ENCODE assay signal across 9 mouse cellular contexts in genomic region chr6:29494101-29494500, GRCm38 (mm10). TPM values are rescaled to one million over a fixed set of nuclear protein-coding genes. Genes with fewer than 3 reads are reported as not detected.
DNase-seq lines count a peak whose midpoint lies in the region.
"Had no signal": no experiment of that assay in that cellular context is flagged by ENCODE, and none has a peak within 500 bp of the region (broad histone marks: within the 10 kb centered on the region; RNA-seq: fewer than 3 reads in every experiment).

No protein-coding gene starts in this region.

- intact Hi-C loops in heart, postnatal 10 days (cut with DNase I): no loop called here
- intact Hi-C loops in heart, postnatal 25 days (cut with DNase I): no loop called here

- DNase-seq in heart, postnatal 10 days: peak; percentile 17 to 35
- DNase-seq in heart, postnatal 25 days (ENCODE audit: low spot score): no peak
- DNase-seq in lung, postnatal 36 days: peak; percentile 14
- no peak for DNase-seq in lung, postnatal 25 days (ENCODE audit: low spot score)
- peak; percentile 75 for DNase-seq in adrenal gland, postnatal 14 days
- peak; percentile 54 to 75 for DNase-seq in kidney, postnatal 36 days
- DNase-seq in layer of hippocampus, postnatal 25 days (ENCODE audit: extremely low spot score in 1 of 2, low spot score in 1 of 2): no peak
- no peak for DNase-seq in left cerebral cortex, adult 9 months (ENCODE audit: low spot score in 2 of 2)

RNA-seq across cellular contexts. Expression of gene Kcp, which starts 13.7 kb away (rescaled TPM):
- total RNA-seq in heart, postnatal 10 days (2021): 10 to 100 TPM; 18.9 to 19.9 TPM
- total RNA-seq in heart, postnatal 25 days (2021): 1 to 10 TPM; 4.4 to 4.6 TPM
- 6.1 and 7.1 TPM in 2 replicates for total RNA-seq in adrenal gland, postnatal 14 days (2021)
- total RNA-seq in layer of hippocampus, postnatal 25 days (2021): 1 to 10 TPM; 2.1 to 3.0 TPM
- total RNA-seq: common myeloid progenitor, adult 5-6 weeks had no signal

RNA-seq across cellular contexts. Expression of gene Atp6v1fnb, which starts 22.9 kb away (rescaled TPM):
- total RNA-seq in heart, postnatal 10 days (2021): not detected
- not detected for total RNA-seq in heart, postnatal 25 days (2021)
- total RNA-seq in adrenal gland, postnatal 14 days (2021): not detected in 2 replicates
- total RNA-seq in layer of hippocampus, postnatal 25 days (2021): under 1 TPM in 1 of 2 experiments, not detected in 1; 0.59 TPM

RNA-seq across cellular contexts. Expression of gene Atp6v1f, which starts 26.6 kb away (rescaled TPM):
- total RNA-seq in heart, postnatal 10 days (2021): 100 to 1,000 TPM; 118 to 124 TPM
- 100 to 1,000 TPM in 1 of 2 experiments, 10 to 100 TPM in 1; 99.3 to 109 TPM for total RNA-seq in heart, postnatal 25 days (2021)
- total RNA-seq in adrenal gland, postnatal 14 days (2021): 169 and 183 TPM in 2 replicates
- 100 to 1,000 TPM; 241 to 263 TPM for total RNA-seq in layer of hippocampus, postnatal 25 days (2021)

RNA-seq across cellular contexts. Expression of gene Irf5, which starts 32.3 kb away (rescaled TPM):
- total RNA-seq in heart, postnatal 10 days (2021): 1 to 10 TPM; 3.4 to 4.7 TPM
- total RNA-seq in heart, postnatal 25 days (2021): 1 to 10 TPM; 2.7 to 4.2 TPM
- total RNA-seq in adrenal gland, postnatal 14 days (2021): 3.0 and 10.9 TPM in 2 replicates
- 1 to 10 TPM; 3.4 to 4.0 TPM for total RNA-seq in layer of hippocampus, postnatal 25 days (2021)

Comparison
In these comparisons a context has a peak if more than half of its experiments do, and no peak if none do; other contexts are left out.
1. DNase-seq: peak in heart, postnatal 10 days (2 of 2), lung, postnatal 36 days (single experiment), adrenal gland, postnatal 14 days (single experiment) and kidney, postnatal 36 days (2 of 2); none in heart, postnatal 25 days (single experiment), lung, postnatal 25 days (single experiment), layer of hippocampus, postnatal 25 days (0 of 2) and left cerebral cortex, adult 9 months (0 of 2).